Mouse (Mus musculus) left cerebral cortex, adult 2 months (tissue): ENCODE data around the gene Dhcr24. TPM values are rescaled to one million over a fixed set of nuclear protein-coding genes. Genes with fewer than 3 reads are reported as not detected.

Source experiments
- DNase-seq, 2 experiments: peaks; one replicate each; pipeline ENCODE4 v3.0.0; 2021 to 2022; ENCODE audit warnings: low spot score in 2 of 2, mixed read lengths in 1 of 2; ENCODE audit errors: extremely low spot score in 1 of 2
- H3K27ac ChIP-seq: fragments of 200-600 bp; 2 replicates; pipeline ENCODE4 v1.8.1; 2022
- H3K4me3 ChIP-seq: fragments of 200-600 bp; 2 replicates; pipeline ENCODE4 v1.8.1; 2022
- CTCF ChIP-seq: fragments of 200-600 bp; IDR thresholded peaks from 2 replicates; pipeline ENCODE4 v1.8.1; 2022; ENCODE audit warnings: antibody characterized with exemption, mild to moderate bottlenecking, moderate library complexity
- intact Hi-C: fragments of 180-260 bp; cut with DNase I; formaldehyde crosslinking; loops from one replicate; pipeline ENCODE4 v1.15.1; 2025
- total RNA-seq, 2 experiments: library from RNA; stranded (reverse); gene quantifications; 2 replicates each; pipeline ENCODE4 v1.2.3; 2021

Gene Dhcr24
- total RNA-seq, 2 experiments from 2014 or later, result 85.5 to 87.4 TPM

GRCm38 (mm10) chr4:106614881-106615280 is 54.0 kb downstream of the Dhcr24 start:
- Histone ChIP-seq H3K27ac (no peak overlapping the region), H3K4me3 (no peak overlapping the region)
- no peak for TF ChIP-seq CTCF
- intact Hi-C loops, result loop anchor here (1.0 to 10.0 kb wide), 3 partner anchors 93 to 730 kb away; no protein-coding TSS in a partner anchor
- no peak for DNase-seq

GRCm38 (mm10) chr4:106615637-106616036 is 54.8 kb downstream of the Dhcr24 start:
- intact Hi-C loops, result loop anchor here (2.0 to 10.0 kb wide), 2 partner anchors 549 to 729 kb away; no protein-coding TSS in a partner anchor
- Histone ChIP-seq H3K27ac (no peak overlapping the region), H3K4me3 (no peak overlapping the region)
- TF ChIP-seq CTCF, result no peak
- no peak for DNase-seq

GRCm38 (mm10) chr4:106617056-106617455 is 56.2 kb downstream of the Dhcr24 start, which contains the start of gene Lexm:
Lexm (minus strand) TSS chr4:106617241.
- DNase-seq, result peak; percentile 36 to 50
- TF ChIP-seq CTCF, result no peak
- Histone ChIP-seq H3K27ac (no peak within 1 kb of the TSS), H3K4me3 (peak within 1 kb of the TSS; percentile 31; the same call in 1 of the 2 replicates)
- intact Hi-C loops, result loop anchor here (10.0 kb wide), 1 partner anchor 728 kb away; no protein-coding TSS in a partner anchor

- DNase-seq, result no peak
- no peak for TF ChIP-seq CTCF
- Histone ChIP-seq H3K4me3 (no peak overlapping the region), H3K27ac (no peak overlapping the region)
- intact Hi-C loops, result loop anchor here (1.0 to 10.0 kb wide), 2 partner anchors 209 to 726 kb away; no protein-coding TSS in a partner anchor
These were observed 58.1 kb downstream of the Dhcr24 start for GRCm38 (mm10) chr4:106618898-106619297.

- no peak for TF ChIP-seq CTCF
- intact Hi-C loops, result no loop called here
- no peak for DNase-seq
- H3K4me3 ChIP-seq, result no peak overlapping the region
- no peak overlapping the region for H3K27ac ChIP-seq
These were observed 60.6 kb downstream of the Dhcr24 start for GRCm38 (mm10) chr4:106621428-106621827.

GRCm38 (mm10) chr4:106622030-106622493 is 61.2 kb downstream of the Dhcr24 start, which contains the start of gene Ttc22:
Ttc22 (plus strand) TSS chr4:106622432.
- no peak for TF ChIP-seq CTCF
- Histone ChIP-seq H3K4me3 (no peak within 1 kb of the TSS), H3K27ac (no peak within 1 kb of the TSS)
- intact Hi-C loops, result no loop called here
- DNase-seq, result no peak

- H3K4me3 ChIP-seq, result no peak overlapping the region
- intact Hi-C loops, result no loop called here
- H3K27ac ChIP-seq, result no peak overlapping the region
- no peak for TF ChIP-seq CTCF
- no peak for DNase-seq
These were observed 61.9 kb downstream of the Dhcr24 start for GRCm38 (mm10) chr4:106622712-106623111.

GRCm38 (mm10) chr4:106624271-106624670 is 63.4 kb downstream of the Dhcr24 start:
- H3K27ac ChIP-seq, result no peak overlapping the region
- intact Hi-C loops, result no loop called here
- H3K4me3 ChIP-seq, result no peak overlapping the region
- DNase-seq, result no peak
- TF ChIP-seq CTCF, result no peak

GRCm38 (mm10) chr4:106627809-106628208 is 67.0 kb downstream of the Dhcr24 start:
- no peak for DNase-seq
- no peak overlapping the region for H3K4me3 ChIP-seq
- H3K27ac ChIP-seq, result no peak overlapping the region
- no peak for TF ChIP-seq CTCF
- intact Hi-C loops, result no loop called here

- Histone ChIP-seq H3K4me3 (no peak overlapping the region), H3K27ac (no peak overlapping the region)
- intact Hi-C loops, result no loop called here
- TF ChIP-seq CTCF, result no peak
- DNase-seq, result no peak
These were observed 68.0 kb downstream of the Dhcr24 start for GRCm38 (mm10) chr4:106628650-106629360.

GRCm38 (mm10) chr4:106629374-106629773 is 68.5 kb downstream of the Dhcr24 start:
- intact Hi-C loops, result no loop called here
- TF ChIP-seq CTCF, result no peak
- Histone ChIP-seq H3K4me3 (no peak overlapping the region), H3K27ac (no peak overlapping the region)
- no peak for DNase-seq
